Mouse (Mus musculus): Measurements from ENCODE around the gene Nfix.

GRCm38 (mm10) chr8:84682257-84682656, 117.9 kb downstream of the Nfix start:
- TF ChIP-seq POLR2A (IDR thresholded peaks at IDR 0.05; ENCODE audit: control insufficient read depth, extremely low read depth, insufficient read depth, low read length, poor library complexity) (no peak), CTCF (IDR thresholded peaks at IDR 0.05; ENCODE audit: borderline replicate concordance, control insufficient read depth, extremely low read depth, insufficient read depth, low read length, poor library complexity) (no peak)

Data from thymus, adult 2 months (tissue).